Mouse (Mus musculus): ENCODE results near the gene Atm. TPM values are rescaled to one million over a fixed set of nuclear protein-coding genes. Genes with fewer than 3 reads are reported as not detected.

Atm gene
- polyA plus RNA-seq, 1 experiment from 2014 or later = 3.5 TPM

DNA sequence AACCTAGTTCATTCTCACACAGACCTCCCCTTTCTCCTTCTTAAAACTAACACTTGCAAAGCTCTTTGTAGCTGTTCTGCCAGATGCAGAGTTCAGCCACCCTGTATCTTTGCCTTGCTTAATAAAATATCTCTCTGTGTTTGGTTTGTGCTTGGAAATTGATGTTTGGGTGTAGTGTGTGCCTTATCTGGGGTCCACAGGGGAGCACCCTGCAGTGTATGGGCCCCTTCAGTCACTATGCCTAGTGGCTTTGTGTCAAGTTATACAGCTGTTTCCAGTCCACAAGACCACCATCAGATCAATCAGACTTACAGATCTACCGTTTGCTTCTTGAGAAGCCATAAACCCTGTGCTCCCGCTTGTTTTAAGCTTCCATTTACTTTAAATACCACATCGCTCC lies 127.1 kb downstream of the Atm start:
- H3K27ac ChIP-seq (ENCODE audit: low read length) = 0 out of 2 replicates have a peak overlapping the region, but pooled peaks have one; percentile 0
- H3K36me3 ChIP-seq (ENCODE audit: insufficient read depth, low read length) = no peaks in the 10 kb centered on the region
- H3K9ac ChIP-seq (replicated peaks; ENCODE audit: low read depth) = no peak overlapping the region
- H3K4me1 ChIP-seq (ENCODE audit: insufficient read depth, low read depth, low read length) = peaks cover 4% of the 10 kb centered on the region; the same call in 1 of the 2 replicates
- 88% methylated on average over 3 of the region's 3 CpGs for WGBS
- DNase-seq (ENCODE audit: low spot score) (no peak), ATAC-seq (no peak)
- H3K4me2 ChIP-seq (replicated peaks; ENCODE audit: low read depth, low read length) = no peak overlapping the region
- no peak overlapping the region for H3K4me3 ChIP-seq (ENCODE audit: low read depth, low read length)
- TF ChIP-seq EP300 (IDR thresholded peaks at IDR 0.05) (no peak), CTCF (IDR thresholded peaks at IDR 0.05) (no peak)
- no peaks in the 10 kb centered on the region for H3K27me3 ChIP-seq (replicated peaks; ENCODE audit: insufficient read depth, low read length)
- no peaks in the 10 kb centered on the region for H3K9me3 ChIP-seq (ENCODE audit: low read length)

DNA sequence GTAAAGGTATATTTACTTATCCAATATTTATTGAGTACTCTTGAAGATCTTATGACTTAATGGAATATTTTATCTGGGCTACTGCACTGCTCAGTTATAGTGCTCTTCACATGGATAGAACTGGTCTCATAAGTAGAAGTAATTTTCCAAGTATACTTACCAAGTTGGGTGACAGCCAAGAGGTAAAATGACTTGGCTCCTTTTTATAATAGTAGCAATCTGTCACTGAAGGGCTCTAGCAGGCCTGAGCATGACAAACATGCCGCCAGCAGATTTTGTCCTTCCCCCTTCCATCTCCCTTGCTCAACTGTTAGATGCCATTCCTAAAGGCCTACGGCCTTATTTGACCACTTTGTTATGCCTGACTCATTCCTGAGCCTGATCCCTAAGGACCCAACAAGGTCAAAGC lies 127.6 kb downstream of the Atm start:
- ATAC-seq = peak; percentile 84
- Histone ChIP-seq H3K9ac (replicated peaks; ENCODE audit: low read depth) (no peak overlapping the region), H3K9me3 (ENCODE audit: low read length) (no peaks in the 10 kb centered on the region), H3K4me1 (ENCODE audit: insufficient read depth, low read depth, low read length) (peaks cover 4% of the 10 kb centered on the region; the same call in 1 of the 2 replicates), H3K36me3 (ENCODE audit: insufficient read depth, low read length) (no peaks in the 10 kb centered on the region), H3K4me2 (replicated peaks; ENCODE audit: low read depth, low read length) (no peak overlapping the region), H3K27me3 (replicated peaks; ENCODE audit: insufficient read depth, low read length) (no peaks in the 10 kb centered on the region), H3K27ac (ENCODE audit: low read length) (0 out of 2 replicates have a peak overlapping the region, but pooled peaks have one; percentile 0), H3K4me3 (ENCODE audit: low read depth, low read length) (no peak overlapping the region)
- DNase-seq (ENCODE audit: low spot score) = peak; percentile 84
- TF ChIP-seq EP300 (IDR thresholded peaks at IDR 0.05) = peak; percentile 94
- no peak for TF ChIP-seq CTCF (IDR thresholded peaks at IDR 0.05)
- WGBS = 34% methylated on average over 2 of the region's 2 CpGs

- H3K4me2 ChIP-seq (replicated peaks; ENCODE audit: low read depth, low read length) = no peak overlapping the region
- no peaks in the 10 kb centered on the region for H3K27me3 ChIP-seq (replicated peaks; ENCODE audit: insufficient read depth, low read length)
- peaks cover 4% of the 10 kb centered on the region; the same call in 1 of the 2 replicates for H3K4me1 ChIP-seq (ENCODE audit: insufficient read depth, low read depth, low read length)
- H3K27ac ChIP-seq (ENCODE audit: low read length) = peak overlapping the region; percentile 20; the same call in 1 of the 2 replicates
- no peak for TF ChIP-seq CTCF (IDR thresholded peaks at IDR 0.05)
- no peak for TF ChIP-seq EP300 (IDR thresholded peaks at IDR 0.05)
- DNase-seq (ENCODE audit: low spot score) (no peak), ATAC-seq (peak; percentile 24)
- H3K9me3 ChIP-seq (ENCODE audit: low read length) = no peaks in the 10 kb centered on the region
- H3K36me3 ChIP-seq (ENCODE audit: insufficient read depth, low read length) = no peaks in the 10 kb centered on the region
- H3K9ac ChIP-seq (replicated peaks; ENCODE audit: low read depth) = no peak overlapping the region
- H3K4me3 ChIP-seq (ENCODE audit: low read depth, low read length) = no peak overlapping the region
- WGBS = 38% methylated on average over 4 of the region's 4 CpGs
Observed at GRCm38 (mm10) chr9:53408548-53408947, 128.0 kb downstream of the Atm start.

GRCm38 (mm10) chr9:53404753-53405722 lies 131.5 kb downstream of the Atm start:
- Histone ChIP-seq H3K27ac (ENCODE audit: low read length) (peak overlapping the region; percentile 34), H3K4me1 (ENCODE audit: insufficient read depth, low read depth, low read length) (peaks cover 12% of the 10 kb centered on the region; the same call in 1 of the 2 replicates), H3K4me3 (ENCODE audit: low read depth, low read length) (peak overlapping the region; percentile 22), H3K9me3 (ENCODE audit: low read length) (no peaks in the 10 kb centered on the region), H3K36me3 (ENCODE audit: insufficient read depth, low read length) (no peaks in the 10 kb centered on the region), H3K9ac (replicated peaks; ENCODE audit: low read depth) (no peak overlapping the region), H3K27me3 (replicated peaks; ENCODE audit: insufficient read depth, low read length) (no peaks in the 10 kb centered on the region), H3K4me2 (replicated peaks; ENCODE audit: low read depth, low read length) (peak overlapping the region; percentile 52)
- peak; percentile 97 for DNase-seq (ENCODE audit: low spot score)
- TF ChIP-seq EP300 (IDR thresholded peaks at IDR 0.05) (no peak), CTCF (IDR thresholded peaks at IDR 0.05) (no peak)
- ATAC-seq = peak; percentile 76
- 24% methylated on average over 21 of the region's 21 CpGs for WGBS

DNA sequence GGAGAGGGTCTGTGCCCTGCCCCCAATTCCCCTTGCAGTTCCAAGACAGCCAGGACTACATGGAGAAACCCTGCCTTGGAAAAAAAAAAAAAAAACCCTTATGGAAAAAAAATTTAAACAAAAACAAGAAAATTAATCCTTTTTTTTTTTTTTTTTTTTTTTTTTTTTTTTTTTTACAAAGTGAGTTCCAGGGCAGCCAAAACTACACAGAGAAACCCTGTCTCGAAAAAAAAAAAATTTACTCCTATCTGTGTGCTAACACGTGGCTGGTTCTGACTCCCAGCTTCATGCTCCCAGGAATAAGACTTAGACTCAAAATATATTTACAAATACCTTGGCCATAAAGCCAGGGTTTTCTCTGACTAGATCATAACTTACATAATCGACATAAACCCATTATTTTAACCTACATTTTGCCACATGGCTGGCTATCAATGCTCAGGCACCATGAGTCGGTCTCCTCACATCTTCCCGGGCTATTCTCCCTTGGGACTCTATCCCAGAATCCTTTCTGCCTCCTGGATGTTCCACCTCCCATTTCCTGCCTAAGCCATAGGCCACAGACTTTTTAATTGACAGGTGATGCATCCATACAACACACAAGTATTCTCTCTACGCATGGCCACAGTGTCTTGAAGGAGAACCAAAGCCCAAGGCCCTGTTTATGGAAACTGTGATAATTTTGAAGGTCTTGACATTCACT lies 132.3 kb downstream of the Atm start:
- no peak for DNase-seq (ENCODE audit: low spot score)
- Histone ChIP-seq H3K9me3 (ENCODE audit: low read length) (no peaks in the 10 kb centered on the region), H3K4me3 (ENCODE audit: low read depth, low read length) (no peak overlapping the region), H3K9ac (replicated peaks; ENCODE audit: low read depth) (no peak overlapping the region), H3K4me1 (ENCODE audit: insufficient read depth, low read depth, low read length) (peaks cover 12% of the 10 kb centered on the region; the same call in 1 of the 2 replicates), H3K27ac (ENCODE audit: low read length) (no peak overlapping the region), H3K27me3 (replicated peaks; ENCODE audit: insufficient read depth, low read length) (no peaks in the 10 kb centered on the region), H3K4me2 (replicated peaks; ENCODE audit: low read depth, low read length) (no peak overlapping the region), H3K36me3 (ENCODE audit: insufficient read depth, low read length) (peaks cover 4% of the 10 kb centered on the region; the same call in 1 of the 2 replicates)
- 85% methylated on average over 6 of the region's 6 CpGs for WGBS
- no peak for ATAC-seq
- TF ChIP-seq EP300 (IDR thresholded peaks at IDR 0.05) (no peak), CTCF (IDR thresholded peaks at IDR 0.05) (no peak)

- Histone ChIP-seq H3K36me3 (ENCODE audit: insufficient read depth, low read length) (peaks cover 4% of the 10 kb centered on the region; the same call in 1 of the 2 replicates), H3K4me3 (ENCODE audit: low read depth, low read length) (no peak overlapping the region), H3K9ac (replicated peaks; ENCODE audit: low read depth) (no peak overlapping the region), H3K4me2 (replicated peaks; ENCODE audit: low read depth, low read length) (peak overlapping the region; percentile 44), H3K27me3 (replicated peaks; ENCODE audit: insufficient read depth, low read length) (no peaks in the 10 kb centered on the region), H3K27ac (ENCODE audit: low read length) (no peak overlapping the region), H3K4me1 (ENCODE audit: insufficient read depth, low read depth, low read length) (peaks cover 12% of the 10 kb centered on the region; the same call in 1 of the 2 replicates), H3K9me3 (ENCODE audit: low read length) (no peaks in the 10 kb centered on the region)
- ATAC-seq = no peak
- TF ChIP-seq CTCF (IDR thresholded peaks at IDR 0.05) (no peak), EP300 (IDR thresholded peaks at IDR 0.05) (no peak)
- WGBS = 62% methylated on average over 8 of the region's 8 CpGs
- DNase-seq (ENCODE audit: low spot score) = no peak
Observed at GRCm38 (mm10) chr9:53402991-53403390, 133.5 kb downstream of the Atm start.
